Mouse (Mus musculus): ENCODE results near the gene Nemp1. TPM values are rescaled to one million over a fixed set of nuclear protein-coding genes. Genes with fewer than 3 reads are reported as not detected.
A peak's percentile ranks its signal among the peaks of the same experiment; 100 is the strongest.

Nemp1 gene
- polyA plus RNA-seq (2015; fragmentation: Nextera tagmentation; extraction: Ambion mirVana): 3.4 and 4.7 TPM in 2 replicates

DNA sequence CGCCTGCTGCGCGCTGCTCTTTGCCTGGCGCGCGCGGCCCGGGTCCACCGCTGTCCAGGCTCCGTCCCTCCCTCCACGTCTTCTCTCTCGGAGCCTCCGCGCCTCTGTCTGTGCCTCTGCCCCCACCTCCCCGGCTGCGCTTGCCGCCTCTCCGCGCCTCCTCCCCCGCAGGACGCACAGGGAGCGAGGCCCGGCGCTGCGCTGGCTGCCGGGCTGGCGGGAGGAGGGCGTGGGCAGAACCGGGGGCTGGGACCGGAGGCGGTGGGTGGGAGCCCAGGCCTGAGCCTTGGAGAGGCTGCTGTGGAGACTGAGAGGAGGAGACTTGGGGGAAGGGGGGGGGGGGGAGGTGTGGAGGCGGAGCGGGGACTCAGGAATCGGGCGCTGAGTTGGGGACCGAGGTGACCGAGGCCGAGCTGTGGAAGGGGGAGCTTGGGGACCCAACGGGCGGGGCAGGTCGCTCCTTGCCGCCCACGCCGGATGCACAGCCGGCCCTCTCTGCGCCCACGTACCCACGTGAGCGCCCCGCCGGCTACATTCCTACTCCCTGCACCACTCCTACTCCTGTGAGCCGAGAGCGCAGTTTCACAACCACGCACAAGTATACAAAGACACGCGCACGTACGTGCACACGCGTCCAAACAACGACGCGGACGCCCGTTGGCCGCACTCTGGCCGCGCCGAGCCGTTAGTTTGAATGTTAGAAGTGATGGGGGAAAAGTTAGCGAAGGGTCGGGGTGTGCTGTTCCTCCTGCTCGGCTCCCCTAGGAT, at the start of gene Nemp1:
Gene Nemp1, plus strand, starts transcription at position 401 of the 768 bp plus-strand sequence.
- under 1% methylated on average over 66 of the region's 73 CpGs for WGBS
- peak within 1 kb of the TSS; percentile 55 for H3K9ac ChIP-seq (replicated peaks)
- peaks cover 60% of the 10 kb centered on the region for H3K4me1 ChIP-seq
- peak within 1 kb of the TSS; percentile 96 for H3K4me2 ChIP-seq
- peak within 1 kb of the TSS; percentile 54 for H3K4me3 ChIP-seq (replicated peaks)
- peaks cover 69% of the 10 kb centered on the region for H3K27me3 ChIP-seq (replicated peaks)
- peak within 1 kb of the TSS; percentile 78 for H3K27ac ChIP-seq (replicated peaks)
- no peaks in the 10 kb centered on the region for H3K36me3 ChIP-seq
- ATAC-seq (ENCODE audit: low FRiP score): peak; percentile 69
- no peaks in the 10 kb centered on the region for H3K9me3 ChIP-seq (replicated peaks)

DNA sequence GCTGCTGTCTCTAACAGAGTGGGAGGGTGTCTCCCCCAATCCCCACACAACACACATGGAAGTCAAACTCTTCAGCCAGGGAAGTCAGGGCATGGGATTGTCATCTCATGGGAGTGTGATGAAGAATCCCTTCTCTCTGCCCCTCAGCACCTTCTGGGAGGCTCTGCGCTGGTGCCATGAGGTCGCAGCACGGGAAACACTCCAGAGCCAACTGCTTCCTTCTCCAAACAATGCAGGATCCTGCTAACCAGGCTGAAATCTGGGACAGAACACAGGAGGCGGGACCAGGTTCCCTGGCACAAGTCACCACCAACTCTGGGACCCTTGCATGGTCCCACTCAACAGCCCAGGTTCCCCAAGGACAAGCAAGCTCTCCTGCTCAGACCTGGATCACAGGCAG, 49.4 kb upstream of the Nemp1 start:
- 0 out of 2 replicates have a peak overlapping the region, but pooled peaks have one; percentile 45 for H3K27ac ChIP-seq (replicated peaks)
- no peaks in the 10 kb centered on the region for H3K27me3 ChIP-seq (replicated peaks)
- no peaks in the 10 kb centered on the region for H3K9me3 ChIP-seq (replicated peaks)
- peaks cover 8% of the 10 kb centered on the region for H3K36me3 ChIP-seq
- H3K4me3 ChIP-seq (replicated peaks): no peak overlapping the region
- H3K4me1 ChIP-seq: peaks cover 77% of the 10 kb centered on the region
- H3K9ac ChIP-seq (replicated peaks): no peak overlapping the region
- no peak for ATAC-seq (ENCODE audit: low FRiP score)
- H3K4me2 ChIP-seq: peak overlapping the region; percentile 98
- 69% methylated on average over 4 of the region's 4 CpGs for whole genome bisulfite sequencing

DNA sequence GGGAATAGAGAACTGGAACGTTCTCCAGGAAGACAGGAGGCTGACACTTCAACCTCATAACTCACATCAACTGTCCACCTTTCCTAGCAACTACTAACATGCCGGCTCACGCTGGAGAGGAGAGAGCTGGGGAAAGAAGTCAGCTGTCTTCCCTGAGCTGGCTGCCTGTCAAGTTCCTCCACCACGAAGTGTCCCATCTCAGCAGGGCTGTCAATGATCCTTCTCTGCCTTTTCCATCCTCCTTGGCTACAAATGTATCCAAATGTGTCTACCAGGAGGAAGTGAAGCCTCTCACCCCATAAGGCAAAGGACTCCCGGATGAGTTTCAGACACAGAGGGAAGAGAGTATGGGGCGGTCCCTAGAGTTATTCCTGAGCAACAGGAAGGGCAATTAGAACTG, 48.5 kb upstream of the Nemp1 start:
- no peaks in the 10 kb centered on the region; the same call in 1 of the 2 replicates for H3K36me3 ChIP-seq
- H3K4me3 ChIP-seq (replicated peaks): peak overlapping the region; percentile 72
- peaks cover 77% of the 10 kb centered on the region for H3K4me1 ChIP-seq
- 27% methylated on average over 6 of the region's 6 CpGs for WGBS
- 0 out of 2 replicates have a peak overlapping the region, but pooled peaks have one; percentile 9 for H3K27ac ChIP-seq (replicated peaks)
- no peak for ATAC-seq (ENCODE audit: low FRiP score)
- H3K27me3 ChIP-seq (replicated peaks): no peaks in the 10 kb centered on the region
- H3K9me3 ChIP-seq (replicated peaks): no peaks in the 10 kb centered on the region
- peak overlapping the region; percentile 94 for H3K9ac ChIP-seq (replicated peaks)
- peak overlapping the region; percentile 98 for H3K4me2 ChIP-seq

DNA sequence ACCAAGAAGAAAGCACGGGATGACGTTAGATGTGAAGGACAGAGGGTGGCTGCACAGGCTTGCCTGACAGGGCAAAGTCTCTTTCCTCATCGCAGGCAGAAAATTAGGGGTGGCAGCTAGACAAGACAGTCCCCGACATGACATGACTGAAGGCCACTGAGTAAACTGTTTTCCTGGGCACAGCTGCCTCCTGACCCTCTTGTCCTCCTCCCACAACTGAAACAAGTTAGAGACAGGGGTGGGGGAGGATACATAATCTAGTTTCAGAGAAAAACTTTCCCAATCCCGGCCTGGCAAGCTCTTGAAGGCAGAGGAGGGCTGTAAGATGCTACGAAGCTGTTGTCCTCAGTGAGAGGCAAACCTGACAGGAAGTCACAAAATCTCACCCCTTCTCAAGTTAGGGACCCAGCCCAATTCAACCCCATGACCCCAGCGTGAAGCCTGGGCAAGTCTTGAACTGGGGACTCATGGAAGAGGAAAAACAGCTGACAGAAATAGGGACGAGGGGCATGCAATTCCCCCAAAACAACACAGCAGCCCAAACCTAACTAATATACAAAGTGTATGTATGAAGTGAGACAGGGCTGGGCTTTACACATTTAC, 47.5 kb upstream of the Nemp1 start:
- 27% methylated on average over 8 of the region's 8 CpGs for WGBS
- peak overlapping the region; percentile 85 for H3K27ac ChIP-seq (replicated peaks)
- no peaks in the 10 kb centered on the region for H3K27me3 ChIP-seq (replicated peaks)
- H3K4me2 ChIP-seq: peak overlapping the region; percentile 98
- peak overlapping the region; percentile 94 for H3K9ac ChIP-seq (replicated peaks)
- peak overlapping the region; percentile 72 for H3K4me3 ChIP-seq (replicated peaks)
- H3K36me3 ChIP-seq: no peaks in the 10 kb centered on the region
- H3K4me1 ChIP-seq: peaks cover 68% of the 10 kb centered on the region
- ATAC-seq (ENCODE audit: low FRiP score): no peak
- no peaks in the 10 kb centered on the region for H3K9me3 ChIP-seq (replicated peaks)

DNA sequence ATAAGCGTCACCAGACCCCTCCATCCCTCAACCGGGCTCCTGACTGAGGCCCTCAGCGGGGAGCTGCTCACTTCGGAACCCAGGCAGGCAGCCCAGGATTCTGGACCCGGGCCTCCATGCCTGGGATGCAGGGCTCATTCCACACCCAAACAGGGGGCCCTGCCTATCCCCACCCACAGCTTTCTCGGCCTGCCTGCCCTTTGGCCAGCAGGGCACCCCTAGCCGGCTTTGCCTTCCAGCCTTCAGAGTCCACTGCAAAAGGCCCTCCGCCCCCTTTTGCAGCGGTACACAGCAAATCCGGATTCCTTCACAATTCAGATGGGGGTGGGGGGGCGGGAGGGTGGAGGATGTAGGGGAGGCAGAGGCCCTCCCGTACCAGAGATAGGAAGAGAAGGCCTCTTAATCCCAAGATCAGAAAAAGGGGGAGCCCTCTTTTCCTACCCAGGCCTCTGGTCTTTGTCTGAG, 46.7 kb upstream of the Nemp1 start:
- 3% methylated on average over 11 of the region's 12 CpGs for WGBS
- Histone ChIP-seq H3K4me2 (peak overlapping the region; percentile 98), H3K27ac (replicated peaks) (peak overlapping the region; percentile 85), H3K9ac (replicated peaks) (peak overlapping the region; percentile 94), H3K36me3 (no peaks in the 10 kb centered on the region), H3K9me3 (replicated peaks) (no peaks in the 10 kb centered on the region), H3K4me1 (peaks cover 60% of the 10 kb centered on the region), H3K27me3 (replicated peaks) (no peaks in the 10 kb centered on the region), H3K4me3 (replicated peaks) (peak overlapping the region; percentile 72)
- peak; percentile 5; the same call in 1 of the 2 replicates for ATAC-seq (ENCODE audit: low FRiP score)

DNA sequence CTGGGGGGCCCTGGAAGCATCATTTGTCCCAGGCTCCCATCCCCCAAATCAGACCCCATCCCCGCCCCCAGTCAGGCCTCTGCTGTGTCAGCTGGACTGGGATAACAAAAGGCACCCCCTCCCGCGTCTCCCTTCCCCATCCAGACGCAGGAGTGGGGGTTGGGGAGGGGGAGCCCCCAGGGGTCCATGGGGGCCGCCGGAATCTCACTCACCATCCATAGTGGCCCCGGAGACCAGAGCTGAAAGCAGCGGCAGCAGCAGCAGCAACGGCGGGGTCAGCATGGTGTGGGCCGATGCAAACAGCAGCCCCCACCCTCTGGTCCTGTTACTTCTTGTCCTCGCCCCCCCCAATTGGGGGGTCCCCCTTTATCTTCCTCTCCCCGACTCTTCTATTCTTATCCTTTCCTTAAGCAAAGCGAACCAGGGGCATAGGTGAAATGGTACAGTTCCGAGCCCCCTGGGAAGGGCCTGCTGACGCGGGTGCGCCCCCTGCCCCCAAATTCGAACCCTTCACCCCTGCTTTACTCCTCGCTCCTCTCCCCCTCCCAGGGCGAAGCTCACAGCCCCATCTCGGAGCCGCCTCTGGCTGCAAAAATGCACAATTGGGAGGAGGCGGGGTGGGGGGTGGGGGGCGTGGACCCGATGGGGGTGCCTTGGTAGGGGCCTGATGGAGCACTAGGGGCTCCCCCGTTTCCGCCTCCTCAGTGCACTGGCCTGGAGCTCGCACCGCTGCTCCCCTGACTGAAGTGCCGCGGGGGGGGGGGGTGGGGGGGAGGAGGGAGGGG, 46.1 kb upstream of the Nemp1 start, which contains the start of gene Lrp1:
Gene Lrp1, minus strand, starts transcription at position 743 of the 785 bp plus-strand sequence.
- Histone ChIP-seq H3K9me3 (replicated peaks) (no peaks in the 10 kb centered on the region), H3K4me1 (peaks cover 54% of the 10 kb centered on the region), H3K27me3 (replicated peaks) (no peaks in the 10 kb centered on the region), H3K4me3 (replicated peaks) (peak within 1 kb of the TSS; percentile 72), H3K4me2 (peak within 1 kb of the TSS; percentile 98), H3K27ac (replicated peaks) (peak within 1 kb of the TSS; percentile 90), H3K36me3 (no peaks in the 10 kb centered on the region), H3K9ac (replicated peaks) (peak within 1 kb of the TSS; percentile 94)
- WGBS: 0% methylated on average over 24 of the region's 32 CpGs
- peak; percentile 80 for ATAC-seq (ENCODE audit: low FRiP score)

DNA sequence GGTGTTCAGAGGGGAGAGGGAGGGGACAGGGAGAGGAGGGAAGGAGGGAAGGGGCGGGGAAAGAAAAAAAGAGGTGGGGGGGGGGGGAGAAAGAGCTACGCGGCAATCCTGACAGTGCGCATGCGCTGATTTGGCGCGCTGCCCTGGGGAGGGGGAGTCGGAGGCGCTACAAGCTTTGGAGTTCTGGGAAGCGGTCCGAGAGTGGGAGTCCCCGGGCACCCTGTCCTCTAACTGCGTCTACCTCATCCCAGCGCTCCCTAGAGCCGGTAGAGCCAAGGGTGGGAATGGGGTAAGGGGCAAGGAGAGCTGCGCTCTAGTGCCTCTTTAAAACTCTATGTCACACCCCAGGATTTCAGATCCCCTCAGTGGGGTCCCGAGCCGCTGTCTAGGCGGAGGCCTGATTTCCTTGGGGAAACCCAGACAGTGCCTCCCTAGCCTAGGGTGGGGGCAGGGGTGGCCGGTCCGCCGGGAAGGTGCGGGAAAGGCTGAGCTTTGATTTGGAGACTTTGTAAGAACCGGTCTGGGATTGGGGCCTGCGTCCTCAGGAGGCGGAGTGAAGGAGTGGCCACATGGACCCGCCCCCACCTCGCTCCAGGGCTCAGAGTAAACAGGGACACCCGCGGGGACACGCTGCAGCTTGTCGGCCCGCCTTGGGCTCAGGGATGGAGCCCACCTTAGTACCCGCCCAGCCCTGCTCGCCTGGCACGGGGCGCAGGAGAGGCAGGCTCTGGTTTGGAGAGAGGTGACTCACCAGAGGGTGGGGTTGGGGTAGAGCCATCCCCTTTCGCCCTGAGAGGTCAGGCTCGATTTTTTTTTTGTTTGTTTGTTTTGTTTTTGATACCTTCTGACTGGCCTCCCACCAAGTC, 45.3 kb upstream of the Nemp1 start:
- H3K36me3 ChIP-seq: no peaks in the 10 kb centered on the region
- peak overlapping the region; percentile 72 for H3K4me3 ChIP-seq (replicated peaks)
- no peaks in the 10 kb centered on the region for H3K9me3 ChIP-seq (replicated peaks)
- H3K4me2 ChIP-seq: peak overlapping the region; percentile 98
- peak overlapping the region; percentile 90 for H3K27ac ChIP-seq (replicated peaks)
- peaks cover 46% of the 10 kb centered on the region for H3K4me1 ChIP-seq
- ATAC-seq (ENCODE audit: low FRiP score): peak; percentile 83
- WGBS: 0% methylated on average over 37 of the region's 39 CpGs
- no peaks in the 10 kb centered on the region for H3K27me3 ChIP-seq (replicated peaks)
- peak overlapping the region; percentile 94 for H3K9ac ChIP-seq (replicated peaks)

DNA sequence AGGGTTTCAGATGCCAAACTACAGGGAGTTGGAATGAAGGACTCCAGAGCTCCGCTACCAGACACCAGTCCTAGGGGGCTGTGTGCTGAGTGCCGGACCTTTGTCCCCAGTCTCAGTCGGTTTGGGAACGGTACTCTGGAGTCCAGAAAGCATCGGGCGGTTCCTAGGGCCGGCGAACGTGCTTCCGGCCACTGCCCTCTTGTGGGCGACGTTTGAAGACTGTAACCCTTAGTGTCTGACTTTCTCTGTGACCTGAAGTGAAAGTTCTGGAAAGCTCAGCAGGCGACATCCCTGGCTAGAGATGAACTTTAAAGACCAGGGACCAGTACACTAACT, 44.7 kb upstream of the Nemp1 start:
- Histone ChIP-seq H3K27ac (replicated peaks) (peak overlapping the region; percentile 90), H3K4me1 (peaks cover 40% of the 10 kb centered on the region), H3K9me3 (replicated peaks) (no peaks in the 10 kb centered on the region), H3K9ac (replicated peaks) (peak overlapping the region; percentile 59), H3K36me3 (no peaks in the 10 kb centered on the region), H3K27me3 (replicated peaks) (no peaks in the 10 kb centered on the region), H3K4me2 (peak overlapping the region; percentile 98), H3K4me3 (replicated peaks) (peak overlapping the region; percentile 72)
- ATAC-seq (ENCODE audit: low FRiP score): no peak
- under 1% methylated on average over 13 of the region's 13 CpGs for WGBS

DNA sequence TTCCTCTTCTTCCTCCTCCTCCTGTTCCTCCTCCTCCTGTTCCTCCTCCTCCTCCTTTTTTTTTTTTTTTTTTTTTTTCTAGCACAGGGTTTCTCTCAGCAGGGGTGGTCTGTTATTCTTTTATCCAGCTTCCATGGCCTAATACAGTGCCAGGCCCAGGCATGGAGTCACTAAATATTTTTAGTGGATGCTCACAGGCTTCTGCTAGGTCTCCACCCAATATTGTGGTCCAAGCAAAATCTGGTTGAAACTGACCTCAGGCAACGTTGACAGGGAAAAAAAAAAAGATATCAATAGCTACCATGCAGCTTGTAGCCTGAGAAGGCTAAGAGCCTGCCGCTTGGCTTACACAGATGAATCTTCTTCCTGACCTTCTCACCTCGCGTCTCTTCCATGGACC, 44.0 kb upstream of the Nemp1 start:
- Histone ChIP-seq H3K9me3 (replicated peaks) (no peaks in the 10 kb centered on the region), H3K36me3 (no peaks in the 10 kb centered on the region), H3K27me3 (replicated peaks) (no peaks in the 10 kb centered on the region), H3K4me2 (peak overlapping the region; percentile 98), H3K4me1 (peaks cover 33% of the 10 kb centered on the region), H3K4me3 (replicated peaks) (no peak overlapping the region), H3K27ac (replicated peaks) (0 out of 2 replicates have a peak overlapping the region, but pooled peaks have one; percentile 90), H3K9ac (replicated peaks) (no peak overlapping the region)
- 68% methylated on average over 4 of the region's 4 CpGs for WGBS
- ATAC-seq (ENCODE audit: low FRiP score): no peak

DNA sequence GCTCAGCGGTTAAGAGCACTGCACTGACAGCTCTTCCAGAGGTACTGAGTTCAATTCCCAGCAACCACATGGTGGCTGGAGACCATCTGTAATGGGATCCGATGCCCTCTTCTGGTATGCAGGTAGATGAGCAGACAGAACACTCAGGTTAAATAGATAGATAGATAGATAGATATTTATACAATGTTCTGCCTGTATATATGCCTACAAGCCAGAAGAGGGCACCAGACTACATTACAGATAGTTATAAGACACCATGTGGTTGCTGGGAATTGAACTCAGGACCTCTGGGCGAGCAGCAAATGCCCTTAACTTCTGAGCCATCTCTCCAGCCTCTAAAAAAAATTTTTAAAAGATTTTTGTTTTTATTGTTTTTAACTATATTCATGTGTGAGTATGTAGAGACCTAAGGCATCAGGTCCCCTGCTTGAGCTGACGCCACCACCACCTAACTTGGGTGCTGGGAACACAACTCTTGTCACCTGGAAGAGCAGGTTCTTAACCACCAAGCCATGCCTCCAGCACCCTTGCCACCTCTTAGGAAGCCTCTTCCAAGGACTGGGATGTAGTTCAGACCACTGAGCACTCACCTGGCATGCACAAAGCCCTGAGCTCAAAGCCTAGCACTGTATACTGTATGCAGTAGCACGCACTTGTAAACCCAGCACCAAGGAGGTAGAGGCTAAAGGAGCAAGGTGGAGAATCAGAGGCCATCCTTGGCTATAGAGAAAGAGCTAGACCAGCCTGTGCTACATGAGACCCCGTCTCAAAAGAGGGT, 43.1 kb upstream of the Nemp1 start:
- Histone ChIP-seq H3K9me3 (replicated peaks) (no peaks in the 10 kb centered on the region), H3K36me3 (no peaks in the 10 kb centered on the region), H3K4me3 (replicated peaks) (no peak overlapping the region), H3K27me3 (replicated peaks) (no peaks in the 10 kb centered on the region), H3K9ac (replicated peaks) (no peak overlapping the region), H3K4me2 (no peak overlapping the region), H3K4me1 (peaks cover 24% of the 10 kb centered on the region), H3K27ac (replicated peaks) (no peak overlapping the region)
- ATAC-seq (ENCODE audit: low FRiP score): no peak
- 92% methylated on average over 6 of the region's 6 CpGs for WGBS
